Mouse (Mus musculus): ENCODE measurements around the gene Cd200r4. TPM values are rescaled to one million over a fixed set of nuclear protein-coding genes. Genes with fewer than 3 reads are reported as not detected.

Cd200r4 gene
- total and polyA plus RNA-seq, 3 experiments = 1.1 to 1.6 TPM; not detected in 1

DNA sequence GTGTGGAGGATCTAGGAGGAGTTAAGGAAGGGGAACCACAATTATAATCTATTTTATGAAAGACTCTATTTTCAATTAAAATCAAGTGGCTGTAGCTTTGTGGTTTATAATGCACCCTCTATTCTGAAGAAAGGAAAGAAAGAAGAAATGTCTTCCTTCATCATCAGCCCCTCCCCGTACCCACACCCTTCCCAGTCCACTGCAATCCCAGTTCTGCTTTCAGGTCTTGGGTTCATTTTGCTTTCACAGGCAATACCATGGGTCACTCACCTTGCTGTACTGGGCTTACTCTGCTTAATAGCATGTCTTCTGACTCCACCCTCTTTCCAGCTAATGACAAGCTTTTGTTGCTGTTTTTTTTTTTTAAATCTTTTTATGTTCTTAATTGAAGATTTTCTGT, 24.6 kb upstream of the Cd200r4 start:
- H3K4me1 ChIP-seq (ENCODE audit: control insufficient read depth in 1 of 2, insufficient read depth in 2 of 2, low read length in 2 of 2) = no peaks in the 10 kb centered on the region
- no peak overlapping the region for H3K9ac ChIP-seq (ENCODE audit: control insufficient read depth, low read depth, low read length, poor library complexity, severe bottlenecking)
- no peaks in the 10 kb centered on the region for H3K79me2 ChIP-seq (ENCODE audit: control insufficient read depth, insufficient read depth, low read length, poor library complexity)
- no peaks in the 10 kb centered on the region for H3K36me3 ChIP-seq (ENCODE audit: control insufficient read depth in 1 of 2, insufficient read depth in 2 of 2, low read length in 2 of 2)
- no peak overlapping the region for H3K4me3 ChIP-seq (ENCODE audit: control insufficient read depth in 1 of 2, insufficient read depth in 1 of 2, low read depth in 2 of 2, low read length in 2 of 2)
- no peaks in the 10 kb centered on the region for H3K9me3 ChIP-seq (replicated peaks; ENCODE audit: insufficient read depth, low read length)
- H3K27ac ChIP-seq (ENCODE audit: control insufficient read depth, low read depth, low read length) = no peak overlapping the region
- TF ChIP-seq EP300 (IDR thresholded peaks at IDR 0.05; ENCODE audit: low read depth in 1 of 2, low read length in 2 of 2) (no peak), BHLHE40 (IDR thresholded peaks at IDR 0.05; ENCODE audit: borderline replicate concordance, low read depth, low read length) (no peak), MAZ (IDR thresholded peaks at IDR 0.05; ENCODE audit: low read depth, low read length) (no peak), POLR2A (IDR thresholded peaks at IDR 0.05; ENCODE audit: control insufficient read depth in 1 of 2, insufficient read depth in 1 of 2, low read depth in 1 of 2, low read length in 2 of 2, poor library complexity in 1 of 2) (no peak), CTCF (IDR thresholded peaks at IDR 0.05 in 2 of 3, conservative IDR thresholded peaks at IDR 0.05 in 1 of 3; ENCODE audit: control insufficient read depth in 1 of 3, insufficient read depth in 1 of 3, low read depth in 2 of 3, low read length in 3 of 3, poor library complexity in 1 of 3, severe bottlenecking in 1 of 3) (no peak), USF2 (IDR thresholded peaks at IDR 0.05; ENCODE audit: borderline replicate concordance in 1 of 2, insufficient read depth in 1 of 2, low read depth in 1 of 2, low read length in 2 of 2) (no peak), RAD21 (IDR thresholded peaks at IDR 0.05; ENCODE audit: low read depth, low read length) (no peak)
- no peak for DNase-seq (ENCODE audit: low read depth, low spot score)
- H3K27me3 ChIP-seq (ENCODE audit: control insufficient read depth in 1 of 2, insufficient read depth in 2 of 2, low read length in 2 of 2) = no peaks in the 10 kb centered on the region

DNA sequence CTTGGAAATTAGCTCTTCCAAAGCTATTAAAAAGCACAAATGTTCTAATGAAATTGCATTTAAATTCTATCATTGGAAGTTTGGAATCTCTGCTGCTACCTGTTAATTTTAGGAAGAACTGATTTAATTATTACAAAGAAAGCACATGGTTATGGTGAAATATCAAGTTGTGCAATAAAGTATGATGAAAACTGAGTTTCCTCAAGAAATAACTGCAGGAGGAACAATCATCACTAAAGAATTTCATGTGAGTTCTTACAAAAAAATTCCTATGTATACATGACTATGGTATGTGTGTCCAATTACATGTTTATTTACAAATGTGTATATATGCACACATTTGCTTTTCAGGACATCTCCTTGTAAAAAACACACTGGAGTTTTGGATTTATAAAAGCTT, 17.1 kb upstream of the Cd200r4 start:
- H3K9me3 ChIP-seq (replicated peaks; ENCODE audit: insufficient read depth, low read length) = no peaks in the 10 kb centered on the region
- H3K36me3 ChIP-seq (ENCODE audit: control insufficient read depth in 1 of 2, insufficient read depth in 2 of 2, low read length in 2 of 2) = no peaks in the 10 kb centered on the region
- H3K27ac ChIP-seq (ENCODE audit: control insufficient read depth, low read depth, low read length) = no peak overlapping the region
- no peak for DNase-seq (ENCODE audit: low read depth, low spot score)
- no peaks in the 10 kb centered on the region for H3K4me1 ChIP-seq (ENCODE audit: control insufficient read depth in 1 of 2, insufficient read depth in 2 of 2, low read length in 2 of 2)
- no peaks in the 10 kb centered on the region for H3K79me2 ChIP-seq (ENCODE audit: control insufficient read depth, insufficient read depth, low read length, poor library complexity)
- H3K9ac ChIP-seq (ENCODE audit: control insufficient read depth, low read depth, low read length, poor library complexity, severe bottlenecking) = no peak overlapping the region
- TF ChIP-seq SIN3A (IDR thresholded peaks at IDR 0.05; ENCODE audit: low read length) (no peak), E2F4 (IDR thresholded peaks at IDR 0.05; ENCODE audit: borderline replicate concordance, low read depth, low read length) (no peak), TBP (IDR thresholded peaks at IDR 0.05; ENCODE audit: low read depth, low read length) (no peak), KAT2A (conservative IDR thresholded peaks at IDR 0.05; ENCODE audit: low read depth, low read length) (no peak), MAFK (IDR thresholded peaks at IDR 0.05; ENCODE audit: borderline replicate concordance, low read depth, low read length) (no peak), ZKSCAN1 (IDR thresholded peaks at IDR 0.05; ENCODE audit: low read depth, low read length) (no peak), ZC3H11A (IDR thresholded peaks at IDR 0.05; ENCODE audit: low read depth, low read length) (no peak)
- H3K4me3 ChIP-seq (ENCODE audit: control insufficient read depth in 1 of 2, insufficient read depth in 1 of 2, low read depth in 2 of 2, low read length in 2 of 2) = no peak overlapping the region
- no peaks in the 10 kb centered on the region for H3K27me3 ChIP-seq (ENCODE audit: control insufficient read depth in 1 of 2, insufficient read depth in 2 of 2, low read length in 2 of 2)

DNA sequence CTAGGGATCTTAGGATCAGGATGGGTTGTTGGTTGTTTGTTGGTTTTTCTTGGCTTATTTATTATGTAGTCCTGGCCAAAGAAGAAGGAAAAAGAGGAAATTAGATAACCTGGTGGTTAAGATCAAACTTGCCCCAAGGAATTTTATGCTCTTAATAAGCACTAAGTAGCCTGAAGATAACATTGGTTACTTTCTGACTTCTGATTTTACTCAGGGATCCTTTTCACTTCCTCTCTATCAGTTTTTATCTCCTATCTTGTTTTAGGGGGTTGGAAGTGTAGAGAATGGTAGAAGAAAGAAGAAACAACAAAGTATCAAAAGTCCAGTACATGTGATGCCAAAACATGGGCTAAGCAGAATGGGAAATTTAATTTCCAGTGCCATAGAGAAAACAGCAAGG, 5.6 kb upstream of the Cd200r4 start:
- Histone ChIP-seq H3K9me3 (replicated peaks; ENCODE audit: insufficient read depth, low read length) (no peaks in the 10 kb centered on the region), H3K36me3 (ENCODE audit: control insufficient read depth in 1 of 2, insufficient read depth in 2 of 2, low read length in 2 of 2) (peaks cover 0 to 6% of the 10 kb centered on the region in 2 experiments; a peak in 2 of 4 replicates), H3K4me1 (ENCODE audit: control insufficient read depth in 1 of 2, insufficient read depth in 2 of 2, low read length in 2 of 2) (no peaks in the 10 kb centered on the region; a peak in 1 of 4 replicates), H3K9ac (ENCODE audit: control insufficient read depth, low read depth, low read length, poor library complexity, severe bottlenecking) (no peak overlapping the region), H3K79me2 (ENCODE audit: control insufficient read depth, insufficient read depth, low read length, poor library complexity) (no peaks in the 10 kb centered on the region), H3K27me3 (ENCODE audit: control insufficient read depth in 1 of 2, insufficient read depth in 2 of 2, low read length in 2 of 2) (no peaks in the 10 kb centered on the region), H3K27ac (ENCODE audit: control insufficient read depth, low read depth, low read length) (no peak overlapping the region), H3K4me3 (ENCODE audit: control insufficient read depth in 1 of 2, insufficient read depth in 1 of 2, low read depth in 2 of 2, low read length in 2 of 2) (no peak overlapping the region)
- DNase-seq (ENCODE audit: low read depth, low spot score) = peak; percentile 6
- TF ChIP-seq POLR2AphosphoS2 (IDR thresholded peaks at IDR 0.05; ENCODE audit: low read length) (no peak), RCOR1 (IDR thresholded peaks at IDR 0.05; ENCODE audit: low read depth, low read length) (no peak), KAT2A (conservative IDR thresholded peaks at IDR 0.05; ENCODE audit: low read depth, low read length) (no peak), ZMIZ1 (IDR thresholded peaks at IDR 0.05; ENCODE audit: low read depth, low read length) (no peak), HCFC1 (IDR thresholded peaks at IDR 0.05; ENCODE audit: low read depth, low read length) (no peak), GATA1 (IDR thresholded peaks at IDR 0.05; ENCODE audit: low read depth, low read length) (no peak), SIN3A (IDR thresholded peaks at IDR 0.05; ENCODE audit: low read length) (no peak), MYC (IDR thresholded peaks at IDR 0.05; ENCODE audit: low read depth, low read length) (no peak), MXI1 (IDR thresholded peaks at IDR 0.05; ENCODE audit: low read depth, low read length) (no peak), UBTF (IDR thresholded peaks at IDR 0.05; ENCODE audit: borderline replicate concordance, insufficient read depth, low read depth, low read length) (no peak), USF1 (IDR thresholded peaks at IDR 0.05; ENCODE audit: low read depth, low read length) (no peak), MAZ (IDR thresholded peaks at IDR 0.05; ENCODE audit: low read depth, low read length) (no peak), NELFE (IDR thresholded peaks at IDR 0.05; ENCODE audit: low read depth, low read length) (no peak), USF2 (IDR thresholded peaks at IDR 0.05; ENCODE audit: borderline replicate concordance in 1 of 2, insufficient read depth in 1 of 2, low read depth in 1 of 2, low read length in 2 of 2) (no peak), GABPA (IDR thresholded peaks at IDR 0.05; ENCODE audit: low read depth, low read length) (no peak), ZKSCAN1 (IDR thresholded peaks at IDR 0.05; ENCODE audit: low read depth, low read length) (no peak), SMC3 (IDR thresholded peaks at IDR 0.05; ENCODE audit: low read depth, low read length) (no peak)
